Mouse (Mus musculus): ENCODE data around the gene Spg11. TPM values are rescaled to one million over a fixed set of nuclear protein-coding genes. Genes with fewer than 3 reads are reported as not detected.

Gene Spg11
- polyA plus RNA-seq, 1 experiment from 2014 or later: 10.2 TPM

Small RNA genes lying within 50 kb of the gene (microRNA-seq; reads per million reads assigned to microRNA genes)
- gene Gm47314: not detected

Other genes with a start within 250 kb of the Spg11 start
- 51.6 and 53.1 TPM in 2 replicates for gene Ctdspl2, start 162.4 kb downstream of the Spg11 start, polyA plus RNA-seq (2015; fragmentation: Nextera tagmentation; extraction: Ambion mirVana)
- gene Mageb3, start 162.3 kb downstream of the Spg11 start, polyA plus RNA-seq (2015; fragmentation: Nextera tagmentation; extraction: Ambion mirVana): 0.09 and 0.24 TPM in 2 replicates
- gene Eif3j1, start 89.8 kb downstream of the Spg11 start, polyA plus RNA-seq (2015; fragmentation: Nextera tagmentation; extraction: Ambion mirVana): 9.9 and 10.7 TPM in 2 replicates
- 350 and 374 TPM in 2 replicates for gene B2m, start 29.3 kb upstream of the Spg11 start, polyA plus RNA-seq (2015; fragmentation: Nextera tagmentation; extraction: Ambion mirVana)
- 0.11 TPM in 1 of 2 replicates, not detected in the other for gene Trim69, start 42.3 kb upstream of the Spg11 start, polyA plus RNA-seq (2015; fragmentation: Nextera tagmentation; extraction: Ambion mirVana)
- gene Patl2, start 67.8 kb upstream of the Spg11 start, polyA plus RNA-seq (2015; fragmentation: Nextera tagmentation; extraction: Ambion mirVana): not detected in 2 replicates
- not detected in 2 replicates for gene Terb2, start 67.9 kb upstream of the Spg11 start, polyA plus RNA-seq (2015; fragmentation: Nextera tagmentation; extraction: Ambion mirVana)
- gene Sord, start 116.4 kb upstream of the Spg11 start, polyA plus RNA-seq (2015; fragmentation: Nextera tagmentation; extraction: Ambion mirVana): 18.6 and 21.7 TPM in 2 replicates
- 0.04 TPM in 2 replicates for gene Duox2, start 180.1 kb upstream of the Spg11 start, polyA plus RNA-seq (2015; fragmentation: Nextera tagmentation; extraction: Ambion mirVana)
- gene Duoxa2, start 180.5 kb upstream of the Spg11 start, polyA plus RNA-seq (2015; fragmentation: Nextera tagmentation; extraction: Ambion mirVana): not detected in 2 replicates
- 0.20 and 0.35 TPM in 2 replicates for gene Duoxa1, start 195.3 kb upstream of the Spg11 start, polyA plus RNA-seq (2015; fragmentation: Nextera tagmentation; extraction: Ambion mirVana)
- gene Duox1, start 197.3 kb upstream of the Spg11 start, polyA plus RNA-seq (2015; fragmentation: Nextera tagmentation; extraction: Ambion mirVana): 0.04 and 0.10 TPM in 2 replicates